Mouse (Mus musculus) heart, postnatal 25 days (tissue): ENCODE measurements at regions not wholly inside any gene's neighbourhood (a gene's known extent, or its start where the extent isn't known, plus 50 kb on each side); places are given as distances from the start of the nearest gene placed in this dataset.
"Not testable (repeated sequence)": the region's sequence is repeated elsewhere in the genome, so short reads cannot be mapped to it uniquely, and the experiment has no call there.

Experiments used
- DNase-seq: peaks from one replicate; pipeline ENCODE4 v3.0.0; 2022; ENCODE audit warnings: low spot score
- intact Hi-C: fragments of 180-260 bp; cut with DNase I; formaldehyde crosslinking; loops from one replicate; pipeline ENCODE4 v1.15.1; 2025

DNA sequence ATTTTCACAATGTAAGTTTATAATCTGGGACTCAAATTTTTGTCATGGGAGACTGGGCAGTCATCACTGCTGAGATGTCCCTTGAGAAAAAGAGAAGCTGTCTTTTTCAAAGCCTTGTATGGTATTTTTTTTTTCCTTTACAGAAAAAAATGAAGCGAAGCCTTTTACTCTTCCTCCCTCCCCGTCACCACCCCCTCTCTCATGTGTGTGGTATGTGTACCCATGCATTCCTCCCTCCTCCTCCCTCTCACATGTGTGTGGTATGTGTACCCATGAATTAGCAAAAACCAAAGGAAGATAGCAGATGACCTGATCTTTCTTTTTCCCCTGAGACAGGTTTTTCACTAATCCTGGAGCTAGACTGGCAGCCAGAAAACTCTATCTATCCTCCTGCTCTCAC, 134.9 kb upstream of the Tbl1xr1 start:
- intact Hi-C loops = no loop called here
- no peak for DNase-seq

DNA sequence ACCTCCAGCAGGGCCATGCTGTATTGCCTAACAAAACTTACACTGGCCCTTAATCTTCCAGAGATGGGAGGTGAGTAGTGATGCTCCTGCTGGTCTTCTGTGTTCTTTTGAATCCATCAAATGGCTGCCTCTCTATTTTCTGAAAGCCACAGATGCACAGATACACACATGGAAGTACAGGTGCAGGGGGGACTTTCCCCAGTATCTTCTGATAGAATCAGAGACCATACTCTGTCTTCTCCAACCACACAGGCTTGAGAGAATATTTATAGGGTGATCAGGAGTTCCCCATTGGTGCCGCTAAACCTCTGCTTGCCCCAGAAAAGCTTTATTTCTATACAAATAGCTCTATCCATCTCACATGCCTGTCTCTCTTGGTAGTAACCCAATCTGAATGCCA, 133.5 kb upstream of the Tbl1xr1 start:
- intact Hi-C loops = no loop called here
- no peak for DNase-seq

DNA sequence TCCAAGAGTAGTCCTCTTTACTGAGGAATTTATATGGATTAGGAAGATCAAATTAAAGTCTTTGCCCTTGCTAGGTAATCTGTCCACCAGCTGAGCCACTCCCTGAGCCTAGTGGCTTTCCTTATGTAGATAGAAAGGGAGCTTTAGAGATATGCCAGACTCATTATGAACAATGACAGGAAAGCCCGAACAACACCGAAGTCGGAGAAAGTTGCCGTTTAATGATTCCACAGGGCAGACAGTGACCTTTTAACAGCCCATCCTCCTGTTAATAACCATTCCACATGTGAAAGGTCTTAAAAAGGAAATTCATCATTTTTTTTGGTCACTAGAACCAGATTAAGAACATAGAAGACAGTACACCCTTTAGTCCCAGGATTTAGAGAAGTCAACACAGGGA, 130.7 kb upstream of the Tbl1xr1 start:
- intact Hi-C loops = no loop called here
- DNase-seq = no peak

DNA sequence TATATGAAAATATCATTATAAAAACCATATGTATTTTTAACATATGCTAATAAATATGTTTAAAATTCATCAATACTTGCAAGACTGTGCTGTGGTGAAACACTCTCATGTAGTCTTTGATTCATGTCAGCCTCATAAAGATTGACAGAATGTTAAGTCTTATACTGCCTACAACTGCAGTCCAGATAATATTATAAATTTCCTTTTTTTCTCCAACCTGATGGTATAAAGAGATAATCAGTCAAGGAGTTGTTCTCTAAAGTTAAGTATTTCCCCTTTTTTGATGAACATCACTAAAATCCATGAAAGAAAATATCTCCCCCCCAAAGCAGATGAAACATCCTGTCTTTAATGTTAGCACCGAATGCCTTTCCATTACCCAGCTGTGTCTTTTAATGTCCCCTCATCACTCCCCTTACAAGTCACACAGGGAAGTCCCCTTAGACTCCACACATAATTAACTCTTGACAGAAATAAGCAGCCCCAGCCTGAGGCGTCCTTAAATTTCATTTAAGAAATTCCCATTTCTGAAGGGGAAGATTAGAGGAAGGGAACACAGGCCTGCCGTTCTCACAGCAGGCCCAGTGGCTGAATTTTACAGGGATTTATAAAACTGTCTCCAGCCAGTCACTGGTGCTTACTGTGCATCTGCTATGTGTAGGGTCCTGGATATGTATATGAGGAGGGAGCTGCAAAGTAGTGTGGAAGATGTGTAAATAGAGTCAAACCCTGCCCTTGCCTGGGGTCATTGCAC, 129.0 kb upstream of the Tbl1xr1 start:
- intact Hi-C loops = no loop called here
- no peak for DNase-seq

DNA sequence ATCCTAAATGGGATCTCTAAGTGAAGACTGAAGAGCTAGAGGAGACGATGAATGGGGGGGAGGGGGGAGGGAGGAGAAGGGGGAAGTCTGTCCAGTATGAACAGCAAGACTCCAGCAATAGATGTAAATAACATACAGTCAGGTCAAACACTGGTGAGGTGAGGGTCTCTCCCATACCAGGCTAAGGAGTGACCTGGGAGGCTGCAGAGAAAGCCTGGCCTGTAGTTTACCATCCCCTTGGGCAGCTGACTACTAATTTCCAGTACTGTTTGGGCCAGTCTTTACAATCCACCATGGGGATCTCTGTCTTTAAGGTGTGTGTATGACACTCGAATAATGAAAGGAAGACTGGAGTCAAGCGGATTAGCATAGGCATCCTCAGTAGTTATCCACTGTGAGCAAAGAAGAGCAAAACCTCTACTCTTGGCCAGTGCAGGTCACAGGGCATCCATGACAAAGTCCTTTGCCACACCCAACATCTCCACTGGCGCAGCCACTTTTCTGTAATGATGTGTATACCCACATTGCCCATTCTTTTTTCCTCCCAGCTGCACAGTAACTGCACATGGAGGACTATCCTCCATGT, 128.3 kb upstream of the Tbl1xr1 start:
- DNase-seq = no peak
- intact Hi-C loops = no loop called here

DNA sequence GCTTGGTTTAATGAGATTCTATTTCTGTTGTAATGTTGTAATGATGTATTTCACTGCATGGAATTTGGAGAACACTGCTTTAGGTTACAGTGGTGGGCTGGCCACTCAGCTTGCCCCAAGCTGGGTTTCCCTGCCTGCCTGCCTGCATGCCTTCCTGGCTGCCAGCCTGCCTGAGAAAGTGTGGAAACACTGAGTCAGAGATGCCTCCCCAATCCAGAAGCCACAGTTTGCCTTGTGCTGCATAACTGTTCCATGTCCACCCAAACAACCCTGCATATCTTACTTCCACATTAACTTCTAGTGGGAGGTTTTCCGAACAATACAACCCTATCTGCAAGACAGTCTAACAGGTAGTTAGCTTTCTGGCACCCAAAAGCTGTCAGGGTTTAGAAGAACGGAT, 127.0 kb upstream of the Tbl1xr1 start:
- intact Hi-C loops = no loop called here
- no peak for DNase-seq

DNA sequence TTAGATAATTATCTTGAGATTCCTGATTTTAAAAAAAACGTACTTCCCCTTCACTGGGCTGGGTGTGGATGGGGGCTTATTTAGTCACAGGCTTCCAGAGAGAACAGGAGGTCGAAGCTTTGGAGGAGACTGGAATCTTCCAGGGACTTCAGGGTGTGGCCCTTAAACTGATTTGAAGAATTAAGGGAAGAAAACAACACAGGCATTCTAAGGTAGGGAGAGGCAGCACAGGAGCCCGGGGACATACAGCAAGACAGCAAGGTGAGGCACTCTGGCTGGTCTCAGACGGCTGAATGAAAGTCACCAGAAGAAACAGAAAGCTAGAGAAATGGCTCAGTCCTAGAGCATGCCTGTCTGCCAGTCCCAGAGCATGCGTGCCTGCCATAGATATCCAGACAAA, 125.9 kb upstream of the Tbl1xr1 start:
- no peak for DNase-seq
- intact Hi-C loops = no loop called here

DNA sequence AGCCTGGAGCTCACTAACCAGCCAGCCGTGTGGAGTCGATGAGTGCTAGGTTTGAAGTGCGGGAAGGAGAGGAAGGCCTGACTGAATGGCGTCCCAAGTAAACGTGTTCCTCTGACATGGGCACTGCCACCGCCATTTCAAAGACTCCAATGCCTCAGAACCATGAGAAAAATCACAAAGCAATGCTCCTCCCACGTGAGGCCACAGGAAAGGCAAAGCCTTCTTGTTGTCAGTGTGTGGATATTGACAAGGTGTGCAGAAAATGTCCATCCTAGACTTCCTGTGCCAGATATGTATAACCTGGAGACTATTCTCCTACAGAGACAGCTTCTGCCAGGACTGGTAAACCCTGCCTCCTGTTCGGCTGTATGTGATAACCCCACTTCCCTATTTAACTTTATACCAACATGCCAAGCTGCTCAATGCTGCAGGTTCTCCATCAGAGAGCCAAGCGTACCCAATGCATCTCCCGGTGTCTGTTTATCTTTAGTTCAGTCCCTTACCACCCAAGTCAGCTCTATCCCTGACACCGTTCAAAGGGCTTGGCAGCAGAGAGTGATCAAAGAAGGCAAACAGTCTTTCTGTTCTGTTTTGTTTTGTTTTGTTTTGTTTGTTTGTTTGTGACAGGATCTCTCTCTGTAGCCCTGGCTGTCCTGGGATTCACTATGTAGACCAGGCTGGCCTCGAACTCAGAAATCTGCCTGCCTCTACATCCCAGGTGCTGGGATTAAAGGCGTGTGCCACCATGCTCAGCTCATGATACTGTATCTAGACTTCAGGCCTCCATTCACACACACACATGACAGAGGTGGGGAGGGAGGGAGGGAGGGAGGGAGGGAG, 124.8 kb upstream of the Tbl1xr1 start:
- DNase-seq = no peak
- intact Hi-C loops = loop anchor here (2.0 kb wide), 1 partner anchor 15 kb away; no protein-coding TSS in a partner anchor

DNA sequence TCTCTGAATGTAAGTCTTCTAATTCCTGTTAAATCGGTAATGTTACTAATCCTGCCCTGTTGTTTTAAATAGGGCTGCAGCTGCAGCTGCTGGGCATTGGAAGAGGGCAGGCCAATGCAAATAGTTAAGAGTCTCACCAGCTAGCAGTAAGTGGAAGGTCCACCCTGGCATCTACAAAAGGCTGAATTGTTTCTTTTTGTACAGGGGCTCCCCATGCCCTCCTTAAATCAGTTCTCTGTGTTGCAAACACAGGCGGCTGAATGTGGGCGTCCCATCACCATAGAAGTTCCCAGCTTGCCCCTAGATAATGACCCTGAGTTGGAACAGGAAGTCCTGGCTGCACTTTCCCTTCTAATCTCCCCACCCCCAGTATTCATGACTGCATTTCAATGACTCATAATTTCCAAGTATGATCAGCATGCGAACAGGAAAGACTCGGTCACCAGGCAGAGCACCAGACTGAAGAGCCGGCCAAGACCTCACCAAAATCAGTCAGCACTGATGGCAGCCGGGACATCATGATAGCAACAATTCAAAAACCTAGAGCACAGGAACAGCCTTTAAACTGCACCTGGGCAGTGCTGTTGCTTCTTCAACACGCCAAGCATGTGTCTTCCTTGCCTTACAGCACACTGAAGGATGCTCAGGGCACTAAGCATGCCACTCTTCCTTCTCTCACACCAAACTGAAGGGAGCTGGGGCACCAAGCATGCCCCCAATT, 123.6 kb upstream of the Tbl1xr1 start:
- DNase-seq = peak; percentile 79
- intact Hi-C loops = loop anchor here (2.0 kb wide), 1 partner anchor 16 kb away; no protein-coding TSS in a partner anchor

DNA sequence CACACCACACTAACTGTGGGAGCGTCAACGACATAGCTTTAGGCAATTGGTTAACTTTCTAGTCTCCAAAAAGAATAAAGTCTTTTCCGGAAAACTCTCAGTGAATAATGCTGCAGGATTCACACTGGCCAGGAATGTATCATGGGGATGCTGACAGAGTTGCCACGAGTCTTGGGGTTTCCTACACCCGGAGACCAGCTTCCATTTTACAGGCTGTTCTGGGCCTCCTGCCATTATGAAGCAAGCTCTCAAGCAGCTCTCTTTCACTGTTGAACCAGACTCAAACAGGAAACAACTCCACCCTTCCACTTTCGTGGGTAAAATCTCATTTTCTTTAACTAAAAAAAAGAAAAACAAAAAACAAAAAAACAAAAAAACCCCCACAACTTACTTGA, 123.0 kb upstream of the Tbl1xr1 start:
- intact Hi-C loops = loop anchor here (2.0 kb wide), 1 partner anchor 17 kb away; no protein-coding TSS in a partner anchor
- peak; percentile 30 for DNase-seq

DNA sequence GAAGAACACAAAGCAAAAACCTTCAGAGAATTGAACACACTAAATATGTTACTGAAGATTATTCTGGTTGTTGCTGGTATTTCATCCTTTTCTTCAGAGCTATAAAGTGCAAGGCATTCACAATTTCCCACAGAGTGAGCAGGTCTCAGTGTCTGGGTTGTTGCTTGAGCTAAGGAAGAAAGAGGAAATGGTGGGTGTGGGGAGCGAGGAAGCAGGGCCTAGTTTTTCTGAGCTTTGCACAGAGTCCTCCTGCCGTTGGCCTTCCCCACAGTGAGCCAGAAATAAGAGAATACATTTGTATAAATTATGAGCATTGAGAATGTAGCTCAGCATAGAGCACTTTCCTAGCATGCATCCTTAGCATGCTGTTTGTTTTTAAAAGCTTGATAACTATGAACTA, 120.8 kb upstream of the Tbl1xr1 start:
- no peak for DNase-seq
- intact Hi-C loops = loop anchor here (2.0 kb wide), 1 partner anchor 31 kb away; no protein-coding TSS in a partner anchor

DNA sequence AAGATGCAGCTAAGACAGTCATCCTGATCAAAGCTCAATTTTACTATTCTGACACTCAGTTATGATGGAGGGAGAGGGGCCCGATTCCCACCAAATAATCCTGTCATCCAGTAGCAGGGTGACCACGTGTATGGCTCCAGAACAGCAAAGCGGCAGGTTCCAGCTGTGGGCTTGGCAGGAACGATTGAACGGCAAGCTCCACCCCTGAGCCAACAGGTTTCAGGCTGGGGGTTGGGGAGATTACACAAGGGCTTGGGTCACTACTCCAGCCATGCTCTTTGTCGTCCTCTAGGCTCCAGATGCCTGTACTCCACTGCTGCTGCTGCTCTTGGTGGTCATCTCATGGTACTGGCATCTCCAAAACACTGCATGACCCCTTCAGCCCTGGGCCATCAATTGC, 119.3 kb upstream of the Tbl1xr1 start:
- intact Hi-C loops, DNase-seq: not testable (repeated sequence)

DNA sequence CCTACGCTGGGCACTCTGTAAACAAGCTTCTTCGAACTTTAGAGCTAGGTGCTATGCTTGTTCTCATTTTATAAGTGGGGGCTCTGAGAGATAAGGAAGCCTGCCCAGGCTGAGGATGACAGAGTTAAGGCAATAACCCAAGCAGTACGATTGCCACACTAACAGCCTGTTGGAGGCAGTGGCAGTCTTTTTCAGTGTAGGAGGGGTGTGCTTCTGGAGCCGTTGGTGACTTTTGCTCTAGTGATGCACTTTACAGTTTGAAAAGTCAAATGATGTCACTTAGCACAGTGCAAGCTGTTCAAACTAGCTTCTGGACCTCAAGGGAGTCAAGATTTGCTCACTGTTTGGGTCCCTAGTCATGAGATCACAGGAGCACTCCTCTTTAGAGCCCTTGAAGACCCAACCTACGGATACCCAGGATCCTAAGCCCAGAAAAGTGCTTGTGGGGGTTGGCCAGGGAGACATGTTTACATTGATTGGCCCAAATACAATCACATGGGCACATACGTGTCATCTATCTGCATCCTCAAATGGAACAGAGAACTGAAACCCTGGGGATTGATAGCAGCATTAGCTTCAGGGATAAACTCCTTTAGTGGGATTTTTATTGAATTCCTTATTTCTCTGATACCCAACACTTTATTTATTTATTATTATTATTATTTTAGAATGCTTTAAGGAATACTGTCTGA, 117.7 kb upstream of the Tbl1xr1 start:
- intact Hi-C loops = no loop called here
- no peak for DNase-seq

DNA sequence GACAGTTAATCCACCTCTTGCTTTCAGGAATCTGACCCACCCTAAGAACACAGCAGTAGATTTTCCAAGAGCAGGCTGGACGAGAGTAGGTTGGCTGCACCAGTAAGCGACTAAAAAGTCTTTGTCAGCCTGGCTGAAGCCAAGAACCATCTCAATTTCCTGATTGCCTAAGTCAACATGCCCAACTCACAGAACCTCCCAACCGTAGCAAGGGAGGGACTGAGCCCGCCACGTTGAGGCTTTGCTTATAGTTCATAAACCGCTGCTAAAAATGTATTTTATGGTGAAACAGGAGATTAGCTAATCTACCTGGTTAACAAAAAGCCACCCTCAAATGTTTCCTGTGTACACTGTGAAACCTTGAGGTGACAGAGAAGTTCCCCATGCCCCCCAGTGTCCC, 115.4 kb upstream of the Tbl1xr1 start:
- no peak for DNase-seq
- intact Hi-C loops = no loop called here

DNA sequence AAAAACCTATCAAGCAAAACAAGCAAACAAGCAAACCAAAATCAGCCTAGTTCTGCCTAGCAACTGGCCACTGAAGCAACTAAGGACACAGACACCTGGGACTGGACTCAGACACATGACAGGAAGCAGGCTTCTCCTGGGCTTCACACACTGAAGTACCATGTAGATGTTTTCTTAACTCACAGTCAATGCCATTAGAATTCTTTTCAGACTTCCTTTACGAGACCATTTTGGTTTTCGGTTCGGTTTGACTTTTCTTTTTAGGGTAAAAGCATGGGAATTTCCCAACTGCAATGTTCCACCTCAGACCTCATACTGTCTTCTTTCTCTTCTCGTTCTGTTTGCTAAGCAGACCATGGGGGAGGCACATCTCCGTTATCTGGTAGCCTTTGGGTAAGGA, 114.7 kb upstream of the Tbl1xr1 start:
- intact Hi-C loops = no loop called here
- DNase-seq = no peak

DNA sequence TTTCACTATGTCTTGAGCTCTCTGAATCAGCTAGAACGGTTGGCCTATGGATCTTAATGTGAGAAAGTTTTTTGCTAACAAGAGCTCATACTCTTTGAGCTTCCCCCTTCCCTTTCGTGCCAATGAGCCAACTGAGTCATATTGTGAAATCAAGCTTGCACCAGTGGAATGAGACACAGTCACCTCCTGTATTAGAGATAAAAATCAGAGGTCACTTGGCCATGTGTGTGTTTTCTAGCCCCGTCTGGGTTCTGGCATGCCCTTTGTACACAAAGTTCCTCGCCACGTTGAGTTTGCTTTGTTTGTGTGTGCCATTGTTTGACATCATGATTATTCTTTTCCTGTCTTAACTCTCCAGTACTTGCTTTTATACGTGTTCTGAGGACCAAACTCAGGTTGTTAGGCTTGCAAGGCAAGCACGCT, 114.1 kb upstream of the Tbl1xr1 start:
- DNase-seq = no peak
- intact Hi-C loops = no loop called here

DNA sequence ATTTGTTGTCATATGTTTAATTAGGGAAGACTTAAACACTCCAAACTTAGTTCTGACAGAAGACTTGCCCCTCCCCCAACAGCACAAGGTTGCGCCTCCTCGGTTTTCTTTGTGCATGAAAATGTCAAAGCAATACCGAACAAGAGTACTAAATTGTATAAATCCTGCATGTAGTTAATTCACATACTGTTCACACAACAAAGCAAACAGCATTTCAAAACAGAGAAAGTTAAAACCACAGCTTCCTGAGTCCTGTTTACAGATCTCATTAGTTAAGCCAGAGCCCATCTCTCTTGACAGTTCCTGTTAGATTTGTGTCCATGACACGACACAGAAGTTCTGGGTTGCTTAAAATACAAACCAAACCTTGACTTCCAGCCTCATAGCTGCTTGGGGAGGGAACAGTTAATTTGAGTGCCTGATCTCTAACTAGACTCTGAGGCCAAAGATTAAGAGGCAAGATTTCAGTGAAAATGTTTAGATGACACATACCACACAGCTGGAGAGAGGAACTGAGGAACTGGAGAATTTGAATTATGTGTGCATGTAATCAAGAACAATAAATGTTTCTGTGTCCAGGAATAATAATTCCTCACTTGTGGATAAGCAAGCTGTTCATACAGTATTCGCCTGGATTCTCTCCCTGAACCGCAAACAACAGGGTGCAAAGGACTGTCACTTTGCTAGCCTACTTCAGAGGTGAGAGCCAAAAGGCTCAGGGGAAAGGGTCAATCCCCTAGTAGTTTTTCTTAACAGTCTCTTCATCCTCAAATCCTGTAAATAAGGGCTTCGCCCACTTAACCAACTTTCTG, 113.3 kb upstream of the Tbl1xr1 start:
- intact Hi-C loops = no loop called here
- DNase-seq = no peak

DNA sequence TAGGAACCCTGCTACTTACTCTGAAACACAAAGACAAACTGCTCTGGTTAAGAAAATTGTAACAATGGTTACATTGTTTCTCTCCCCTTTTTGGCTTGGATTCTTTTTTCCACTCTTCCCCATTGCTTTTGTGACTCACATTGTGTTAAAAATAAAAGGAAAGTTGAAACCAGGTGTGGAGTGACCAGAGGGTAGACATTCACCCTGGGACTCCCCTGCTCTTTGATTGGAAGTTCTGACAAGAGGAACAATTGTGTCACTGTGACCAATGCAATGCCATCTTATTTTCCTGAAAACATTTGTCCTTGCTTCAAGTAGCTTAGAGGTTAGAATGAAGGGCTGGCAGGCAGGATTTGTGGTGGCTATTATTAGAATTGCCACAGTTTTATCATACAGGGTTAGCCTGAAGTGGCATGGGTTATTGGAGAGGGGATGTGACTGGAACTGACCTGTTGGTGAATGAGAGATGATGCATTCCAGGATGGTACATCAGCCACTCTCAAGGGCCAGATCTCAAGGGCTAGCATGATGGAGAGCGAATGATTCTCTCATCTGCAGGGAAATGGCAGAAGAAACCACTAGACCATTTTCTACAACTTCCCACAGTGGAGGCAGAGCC, 112.6 kb upstream of the Tbl1xr1 start:
- intact Hi-C loops = no loop called here
- DNase-seq = no peak
